8 mouse cellular contexts compared by ENCODE assay signal in the genomic region with DNA sequence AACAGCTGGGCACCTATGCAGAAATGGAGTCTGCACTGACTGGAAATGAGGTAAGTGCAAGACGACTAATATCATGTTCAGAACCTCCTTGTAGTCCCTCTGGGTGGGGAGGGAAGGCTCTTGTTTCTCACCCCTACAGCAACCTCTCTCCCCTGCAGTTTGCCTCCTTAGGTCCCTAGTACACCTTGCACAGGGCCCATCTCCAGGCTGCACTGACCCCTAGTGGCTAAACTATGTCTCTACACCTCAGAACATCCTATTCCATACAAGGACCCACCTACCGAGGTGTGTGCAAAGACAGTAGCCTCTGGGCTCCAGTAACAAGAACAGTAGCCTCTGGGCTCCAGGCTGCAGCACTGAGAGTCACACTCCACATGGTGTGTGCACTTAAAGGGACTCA. TPM values are rescaled to one million over a fixed set of nuclear protein-coding genes. Genes with fewer than 3 reads are reported as not detected.
DNase-seq lines count a peak whose midpoint lies in the region; ATAC-seq and TF ChIP-seq lines count a peak whose summit lies in the region.

No protein-coding gene starts in this region.

- H3K9ac ChIP-seq in neural tube, embryonic 15.5 days (replicated peaks): no peak overlapping the region

- no peak overlapping the region for H3K27ac ChIP-seq in cortical plate, adult 2 months (ENCODE audit: insufficient read depth, low read length)
- H3K27ac ChIP-seq in neural tube, embryonic 15.5 days (replicated peaks): no peak overlapping the region

- H3K4me2 ChIP-seq in neural tube, embryonic 15.5 days: no peak overlapping the region

- no peaks in the 10 kb centered on the region for H3K79me2 ChIP-seq in C2C12 (ENCODE audit: control insufficient read depth, insufficient read depth)

- H3K4me3 ChIP-seq in C2C12 (ENCODE audit: insufficient read depth, poor library complexity, severe bottlenecking): no peak overlapping the region
- no peak overlapping the region for H3K4me3 ChIP-seq in cortical plate, adult 2 months (ENCODE audit: insufficient read depth, low read length)
- no peak overlapping the region for H3K4me3 ChIP-seq in lung, adult 2 months (replicated peaks; ENCODE audit: extremely low read depth, low read depth, low read length)
- no peak overlapping the region for H3K4me3 ChIP-seq in neural tube, embryonic 15.5 days (replicated peaks)

- peak; percentile 87 for TF ChIP-seq CTCF in C2C12 (IDR thresholded peaks at IDR 0.05; ENCODE audit: control insufficient read depth, insufficient read depth, insufficient read length)
- peak; percentile 98 for TF ChIP-seq CTCF in cortical plate, adult 2 months (IDR thresholded peaks at IDR 0.05; ENCODE audit: extremely low read depth, insufficient read depth, low read length)
- peak; percentile 94 for TF ChIP-seq CTCF in lung, adult 2 months (IDR thresholded peaks at IDR 0.05; ENCODE audit: insufficient read depth, low read length)

- no peak overlapping the region for H3ac ChIP-seq in C2C12 (ENCODE audit: control insufficient read depth, insufficient read length, low read depth)

- no peak for TF ChIP-seq POLR2A in cortical plate, adult 2 months (IDR thresholded peaks at IDR 0.05; ENCODE audit: extremely low read depth, insufficient read depth, low read length)
- no peak for TF ChIP-seq POLR2A in lung, adult 2 months (IDR thresholded peaks at IDR 0.05; ENCODE audit: borderline replicate concordance, extremely low read depth, low read depth, low read length)

- H3K27me3 ChIP-seq in C2C12 (ENCODE audit: control insufficient read depth, insufficient read depth, insufficient read length): peaks cover 23% of the 10 kb centered on the region
- H3K27me3 ChIP-seq in neural tube, embryonic 15.5 days (replicated peaks): peaks cover 31% of the 10 kb centered on the region

- DNase-seq in ZHBTc4 (ENCODE audit: low read depth, low spot score): peak; percentile 90
- peak; percentile 49 to 67 for DNase-seq in kidney, adult 8-10 months
- DNase-seq in lung, adult 2 months: peak; percentile 64
- peak; percentile 73 to 77 for DNase-seq in thymus, postnatal 36 days

- 3% methylated on average over 2 of the region's 2 CpGs for WGBS in lung, adult 2 months
- WGBS in neural tube, embryonic 15.5 days: 0% methylated on average over 2 of the region's 2 CpGs

- no peaks in the 10 kb centered on the region for H3K9me3 ChIP-seq in neural tube, embryonic 15.5 days (replicated peaks)

- H3K4me1 ChIP-seq in cortical plate, adult 2 months (ENCODE audit: control insufficient read depth, insufficient read depth, low read length): peaks cover 2% of the 10 kb centered on the region; the same call in 1 of the 2 replicates
- no peaks in the 10 kb centered on the region for H3K4me1 ChIP-seq in lung, adult 2 months (ENCODE audit: control insufficient read depth, insufficient read depth, low read length)
- peaks cover 8% of the 10 kb centered on the region for H3K4me1 ChIP-seq in neural tube, embryonic 15.5 days

- peak; percentile 64 for ATAC-seq in granulocyte monocyte progenitor cell, adult 5-6 weeks (replicated peaks; ENCODE audit: poor library complexity, severe bottlenecking)
- peak; percentile 75 for ATAC-seq in neural tube, embryonic 15.5 days (ENCODE audit: low FRiP score)

- no peaks in the 10 kb centered on the region for H3K79me3 ChIP-seq in C2C12 (ENCODE audit: low read depth)

- H3K36me3 ChIP-seq in C2C12 (ENCODE audit: control insufficient read depth, insufficient read depth): no peaks in the 10 kb centered on the region
- no peaks in the 10 kb centered on the region for H3K36me3 ChIP-seq in neural tube, embryonic 15.5 days

TF ChIP-seq in C2C12, 6 proteins besides CTCF, POLR2A, EP300 and RAD21:
- no peak for TF ChIP-seq MYOG (IDR thresholded peaks at IDR 0.05; ENCODE audit: control insufficient read depth, extremely low read depth, insufficient read length)
- TF ChIP-seq FOSL1 (IDR thresholded peaks at IDR 0.05; ENCODE audit: insufficient read depth, low read length, poor library complexity, severe bottlenecking): no peak
- no peak for TF ChIP-seq MYOD1 (IDR thresholded peaks at IDR 0.05; ENCODE audit: control insufficient read depth, insufficient read length, low read depth)

RNA-seq across cellular contexts. Expression of a gene that starts 5.2 kb away (rescaled TPM):
- polyA plus RNA-seq in C2C12 (2012; fragmentation: generic; extraction: Trizol): 0.16 TPM
- polyA plus RNA-seq in cortical plate, adult 2 months (2012; rRNA removed): 2.2 and 2.4 TPM in 2 replicates
- total RNA-seq in granulocyte monocyte progenitor cell, adult 5-6 weeks (2014; fragmentation: Nextera tagmentation): 8.0 and 12.6 TPM in 2 replicates
- total RNA-seq in granulocyte monocyte progenitor cell, adult 5-6 weeks (2017): 6.9 and 8.7 TPM in 2 replicates
- 16.0 and 16.2 TPM in 2 replicates for polyA plus RNA-seq in lung, adult 2 months (2012; rRNA removed)
- 0.88 and 1.4 TPM in 2 replicates for polyA plus RNA-seq in neural tube, embryonic 15.5 days (2015; fragmentation: Nextera tagmentation; extraction: Ambion mirVana)

RNA-seq across cellular contexts. Expression of a gene that starts 18.7 kb away (rescaled TPM):
- 36.2 TPM for polyA plus RNA-seq in C2C12 (2012; fragmentation: generic; extraction: Trizol)
- 32.6 and 34.3 TPM in 2 replicates for polyA plus RNA-seq in cortical plate, adult 2 months (2012; rRNA removed)
- 15.0 and 19.9 TPM in 2 replicates for total RNA-seq in granulocyte monocyte progenitor cell, adult 5-6 weeks (2014; fragmentation: Nextera tagmentation)
- 15.9 and 18.4 TPM in 2 replicates for total RNA-seq in granulocyte monocyte progenitor cell, adult 5-6 weeks (2017)
- polyA plus RNA-seq in lung, adult 2 months (2012; rRNA removed): 21.5 and 24.4 TPM in 2 replicates
- polyA plus RNA-seq in neural tube, embryonic 15.5 days (2015; fragmentation: Nextera tagmentation; extraction: Ambion mirVana): 25.4 and 25.8 TPM in 2 replicates
